Mouse (Mus musculus): ENCODE results near the gene Elmsan1.

GRCm38 (mm10) chr12:84160491-84160890 is 58.2 kb downstream of the Elmsan1 start:
- TF ChIP-seq CTCF (conservative IDR thresholded peaks at IDR 0.05 in 1 of 2, IDR thresholded peaks at IDR 0.05 in 1 of 2; ENCODE audit: low read depth in 2 of 2, low read length in 2 of 2) (no peak), MAFK (IDR thresholded peaks at IDR 0.05; ENCODE audit: insufficient replicate concordance, low read length) (no peak), HCFC1 (IDR thresholded peaks at IDR 0.05; ENCODE audit: low read depth, low read length) (no peak), USF1 (IDR thresholded peaks at IDR 0.05; ENCODE audit: low read depth, low read length) (no peak), RCOR1 (conservative IDR thresholded peaks at IDR 0.05; ENCODE audit: low read depth, low read length) (no peak), IRF4 (IDR thresholded peaks at IDR 0.05; ENCODE audit: low read depth, low read length) (no peak), ZC3H11A (IDR thresholded peaks at IDR 0.05; ENCODE audit: low read depth, low read length) (no peak), BHLHE40 (IDR thresholded peaks at IDR 0.05; ENCODE audit: low read depth, low read length) (no peak), EP300 (IDR thresholded peaks at IDR 0.05; ENCODE audit: low read length) (no peak), CHD2 (IDR thresholded peaks at IDR 0.05; ENCODE audit: low read length) (no peak), MYC (IDR thresholded peaks at IDR 0.05; ENCODE audit: low read depth, low read length) (no peak)
